Mouse (Mus musculus): ENCODE results near the gene Pdia6. TPM values are rescaled to one million over a fixed set of nuclear protein-coding genes. Genes with fewer than 3 reads are reported as not detected.

Gene Pdia6
- total RNA-seq, 2 experiments from 2014 or later = 51.2 to 55.1 TPM

DNA sequence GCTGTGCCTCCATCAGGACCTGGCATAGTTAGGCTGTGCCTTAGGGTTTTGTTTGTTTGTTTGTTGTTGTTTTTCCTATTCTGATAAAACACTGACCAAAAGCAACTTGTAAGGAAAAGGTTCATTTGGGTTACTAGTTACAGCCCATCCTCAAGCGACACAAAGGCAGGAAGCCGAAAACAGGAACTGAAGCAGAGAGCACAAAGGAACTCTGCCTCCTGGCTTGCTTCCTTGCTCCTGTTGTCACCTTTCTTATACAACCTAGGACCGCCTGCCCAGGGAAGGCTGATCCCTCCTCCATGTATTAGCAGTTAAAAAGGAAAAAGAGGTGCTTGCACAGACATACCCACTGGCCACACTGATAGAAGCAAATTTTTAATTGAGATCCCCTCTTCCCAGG lies 2.5 kb upstream of the Pdia6 start:
- no peak for DNase-seq

DNA sequence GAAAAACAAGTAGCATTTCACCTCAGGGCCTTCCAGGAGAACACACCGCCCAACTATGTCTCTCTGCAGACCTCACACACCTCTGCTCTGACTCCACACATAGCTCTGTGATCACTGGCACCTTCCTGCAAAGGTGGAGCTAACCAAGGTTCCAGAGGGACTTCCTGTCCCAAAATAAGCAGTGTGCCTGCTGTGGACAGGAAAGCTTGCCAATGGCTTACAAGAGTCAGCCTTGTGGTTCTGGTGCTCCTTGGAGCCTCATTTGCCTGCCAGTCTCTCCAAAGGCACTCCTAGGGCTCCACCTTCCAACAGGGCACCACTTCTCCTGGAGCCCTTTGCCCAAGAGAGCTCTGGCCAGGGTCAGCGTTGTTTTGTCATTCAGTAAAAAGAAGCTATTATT lies 1.5 kb upstream of the Pdia6 start:
- DNase-seq = no peak

DNA sequence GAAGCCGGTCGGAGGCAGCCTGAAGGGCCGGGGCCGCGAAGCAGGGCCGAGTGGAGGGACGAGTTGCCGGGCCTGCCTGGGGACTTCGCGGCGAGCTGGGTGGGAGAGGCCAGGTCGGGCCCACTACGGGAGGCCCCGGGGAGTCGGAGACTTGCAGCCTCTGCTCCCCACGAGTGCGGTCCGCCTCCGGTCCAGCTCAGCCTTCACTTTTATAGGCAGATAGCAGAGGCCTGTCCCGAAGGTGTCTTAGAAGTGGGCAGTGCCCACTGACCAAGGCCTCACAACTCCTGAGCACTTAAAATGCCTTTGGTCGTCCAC lies 287 bp downstream of the Pdia6 start:
- DNase-seq = no peak

DNA sequence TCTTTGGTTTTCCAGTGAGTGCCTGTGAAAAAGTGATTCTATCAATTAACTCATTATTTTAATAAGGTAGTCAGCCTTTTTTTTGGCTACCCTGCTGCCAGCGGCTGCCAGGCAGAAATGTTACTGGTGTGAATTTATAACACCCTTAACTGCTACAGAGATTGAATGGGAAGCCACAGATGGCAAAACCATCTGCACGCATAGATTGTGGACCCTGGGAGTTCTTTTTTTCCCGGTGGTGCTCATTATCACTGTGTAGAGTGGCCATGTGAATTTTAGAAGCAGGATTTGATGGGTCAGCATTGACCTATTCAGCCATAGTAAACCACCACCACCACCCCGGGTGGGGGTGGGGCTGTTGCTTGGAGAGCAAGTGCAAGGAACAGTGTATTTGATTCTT lies 971 bp downstream of the Pdia6 start:
- no peak for DNase-seq

DNA sequence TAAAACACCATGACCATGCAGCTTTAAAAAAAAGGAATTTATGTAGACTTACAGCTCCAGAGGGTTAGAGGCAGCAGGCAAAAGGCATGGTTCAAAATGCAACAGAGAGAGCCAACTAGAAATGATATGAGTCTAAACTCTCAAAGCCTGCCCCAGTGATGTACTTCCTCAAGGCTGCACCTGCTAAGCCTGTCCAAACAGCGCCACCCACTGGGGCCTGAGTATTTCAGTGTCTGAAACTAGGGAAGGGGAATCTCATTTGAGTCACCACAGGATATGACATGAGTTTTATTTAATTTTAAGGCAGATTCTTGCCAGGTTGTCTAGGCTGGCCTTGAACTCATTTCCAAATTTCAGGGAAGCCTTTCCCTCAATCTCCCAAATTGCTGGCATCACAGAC lies 4.9 kb downstream of the Pdia6 start:
- no peak for DNase-seq

DNA sequence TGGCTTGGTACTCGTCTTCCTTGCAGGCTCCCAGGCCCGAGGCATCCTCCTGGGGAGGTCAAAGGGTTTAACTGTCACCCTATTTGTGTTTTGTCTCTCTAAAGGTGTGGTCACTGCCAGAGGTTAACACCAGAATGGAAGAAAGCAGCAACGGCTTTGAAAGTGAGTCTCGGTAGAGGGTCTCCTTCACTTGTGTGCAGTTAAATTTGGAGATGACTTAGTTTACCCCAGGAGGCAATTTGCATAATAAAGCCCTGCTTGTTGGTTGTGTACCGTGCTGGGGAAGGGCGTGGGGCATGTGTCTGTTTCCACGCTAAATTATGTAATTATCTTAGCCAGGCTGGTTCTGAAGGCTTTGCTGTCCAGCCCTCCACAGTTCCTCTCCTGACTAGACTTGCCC lies 7.5 kb downstream of the Pdia6 start:
- DNase-seq = no peak

DNA sequence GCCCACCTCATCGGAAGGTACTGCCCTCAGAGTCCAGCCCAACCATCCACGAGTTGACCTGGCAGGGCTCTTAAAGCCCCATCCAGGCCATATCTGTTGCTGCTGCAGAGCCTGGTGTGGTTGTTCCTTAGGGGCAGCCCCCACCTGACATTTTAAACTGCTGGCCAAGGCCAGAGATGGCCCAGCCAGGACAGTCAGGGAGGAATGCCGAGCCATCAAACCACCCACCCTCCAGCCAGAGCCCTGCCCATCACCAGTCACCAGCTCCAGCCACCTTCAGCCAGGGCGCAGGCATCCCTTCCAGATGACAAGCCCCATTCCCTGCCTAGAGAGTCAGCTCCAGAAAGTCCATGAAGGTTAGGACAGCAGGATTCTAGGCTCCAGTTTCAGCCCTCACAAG lies 22.2 kb downstream of the Pdia6 start:
- no peak for DNase-seq

DNA sequence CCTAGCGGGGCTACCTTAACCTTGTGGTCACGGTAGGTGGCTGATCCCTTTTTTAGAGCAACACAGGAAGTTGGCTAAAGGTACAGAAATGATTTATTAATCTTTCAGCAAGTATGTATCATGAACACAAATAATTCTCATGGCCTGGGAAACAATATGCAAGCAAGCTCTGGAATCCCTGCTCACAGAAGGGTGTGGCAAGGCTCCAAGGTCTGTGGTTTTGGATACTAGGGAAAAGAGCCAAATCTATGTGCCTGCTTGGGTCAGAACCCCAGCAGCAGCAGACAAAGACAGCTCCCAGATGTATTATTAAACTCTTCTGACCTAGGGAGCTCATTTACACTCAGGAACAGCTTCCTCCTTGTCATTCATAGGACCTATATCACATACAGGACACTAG lies 22.7 kb downstream of the Pdia6 start:
- DNase-seq = no peak

DNA sequence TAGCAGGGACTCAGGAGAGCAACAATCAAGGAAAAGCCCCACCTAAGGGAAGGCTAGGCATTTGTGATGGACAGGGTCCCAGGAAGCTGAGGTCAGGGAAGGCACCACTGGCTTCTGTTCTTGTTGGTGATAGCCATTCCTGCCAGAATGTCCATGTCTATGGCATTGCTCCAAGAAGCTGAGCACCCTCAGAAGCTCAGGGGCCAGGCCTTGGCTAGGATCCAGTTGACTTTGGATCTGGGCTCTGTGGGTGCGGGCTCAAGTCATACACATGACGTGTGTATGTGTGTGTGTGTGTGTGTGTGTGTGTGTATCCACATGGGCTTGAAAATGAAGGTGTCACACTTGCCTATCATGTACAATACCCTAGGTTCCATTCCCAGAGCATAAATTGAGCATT lies 23.6 kb downstream of the Pdia6 start:
- DNase-seq = no peak

DNA sequence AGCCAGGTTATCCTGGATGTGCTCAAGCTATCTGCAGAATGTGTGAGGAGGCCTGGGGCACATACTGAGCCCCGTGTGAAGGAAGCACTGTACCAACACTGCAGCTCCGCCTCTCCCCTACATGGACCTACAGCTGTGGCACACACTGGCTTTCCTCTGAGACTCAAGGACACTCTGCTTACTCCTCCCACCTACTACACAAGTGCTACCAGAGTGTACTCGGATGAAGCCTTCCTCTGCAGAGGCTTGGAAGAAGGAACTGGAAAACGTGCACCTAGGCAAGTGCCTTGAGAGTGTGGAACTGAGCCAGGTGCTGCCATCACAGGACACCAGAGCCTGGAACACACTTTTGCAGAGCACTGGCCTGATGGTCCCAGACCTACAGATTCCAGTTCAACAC lies 24.2 kb downstream of the Pdia6 start:
- DNase-seq = no peak

DNA sequence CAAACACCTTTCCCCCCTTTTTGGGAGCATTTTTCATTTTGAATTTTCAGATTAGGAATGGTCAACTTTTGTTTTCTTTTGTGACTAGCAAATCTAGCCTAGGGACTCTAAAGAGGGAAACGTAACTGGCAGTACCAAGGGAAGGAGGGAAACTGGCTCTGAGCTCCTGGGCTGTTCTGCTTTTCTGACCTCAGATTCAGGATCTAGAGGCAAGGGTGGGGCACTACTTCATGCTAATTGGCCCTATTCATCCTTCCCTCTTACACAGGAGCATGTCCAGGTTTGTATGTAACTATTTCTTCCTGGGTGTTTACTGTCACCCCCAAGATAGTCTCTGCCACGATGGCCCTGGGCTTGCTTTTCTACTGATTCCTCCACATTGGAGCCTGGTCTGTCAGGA lies 30.6 kb downstream of the Pdia6 start:
- no peak for DNase-seq

DNA sequence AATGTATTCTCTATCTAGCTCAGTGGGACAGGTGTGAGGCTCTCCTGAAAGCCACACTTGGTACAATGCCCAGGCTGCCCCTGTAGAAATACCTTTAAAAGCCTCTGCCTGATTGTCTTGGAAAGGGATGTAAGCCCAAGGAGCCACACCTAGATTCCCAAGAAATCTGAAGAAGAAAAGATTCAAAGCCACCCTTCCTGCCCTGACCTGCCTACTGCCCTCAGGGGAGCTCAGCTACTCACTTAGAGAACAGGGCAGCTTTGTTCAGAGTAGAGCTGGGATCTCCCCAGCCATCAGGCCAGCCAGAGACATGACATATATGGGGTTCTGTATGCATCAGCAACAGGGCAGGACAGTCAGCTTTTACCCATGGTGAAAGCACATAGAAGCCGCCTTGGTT lies 33.6 kb downstream of the Pdia6 start:
- no peak for DNase-seq

DNA sequence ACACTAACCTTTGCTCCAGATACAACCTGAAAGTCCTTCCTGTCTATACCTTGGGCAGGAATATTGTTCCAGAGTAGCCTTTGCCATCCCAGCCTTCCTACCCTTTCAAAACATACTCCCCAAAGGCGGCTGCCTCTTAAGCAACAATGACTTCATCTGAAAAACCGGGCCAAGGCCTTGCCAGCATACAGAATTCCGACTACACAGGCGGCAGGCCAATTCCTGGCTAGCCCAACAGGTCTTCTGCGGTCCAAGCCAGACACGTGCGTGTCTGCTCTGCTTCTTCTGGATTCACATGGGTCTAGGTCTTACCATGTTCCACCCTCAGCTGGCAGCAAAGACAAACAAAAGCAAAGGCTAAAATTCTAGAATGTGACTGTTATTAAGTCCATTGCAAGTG lies 39.1 kb downstream of the Pdia6 start:
- DNase-seq = no peak

DNA sequence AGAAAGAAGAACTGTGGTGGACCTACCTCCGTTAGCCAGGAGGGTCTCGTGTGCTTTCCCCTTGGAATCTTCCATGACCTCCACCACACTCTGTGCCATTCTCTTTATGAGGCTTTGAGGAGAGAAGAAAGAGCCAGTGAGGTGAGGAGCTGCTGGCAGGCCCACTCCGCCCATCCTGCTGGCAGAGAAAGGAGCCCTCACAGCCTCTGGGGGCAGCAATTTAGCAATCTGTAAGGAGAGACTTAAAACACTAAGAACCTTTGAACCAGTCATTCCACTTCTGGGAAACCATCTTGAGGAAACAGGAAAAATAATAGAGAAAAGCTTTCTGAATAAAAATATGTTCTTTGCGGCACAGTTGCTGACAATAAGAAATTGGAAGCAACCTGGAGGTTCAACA lies 41.9 kb downstream of the Pdia6 start:
- no peak for DNase-seq

DNA sequence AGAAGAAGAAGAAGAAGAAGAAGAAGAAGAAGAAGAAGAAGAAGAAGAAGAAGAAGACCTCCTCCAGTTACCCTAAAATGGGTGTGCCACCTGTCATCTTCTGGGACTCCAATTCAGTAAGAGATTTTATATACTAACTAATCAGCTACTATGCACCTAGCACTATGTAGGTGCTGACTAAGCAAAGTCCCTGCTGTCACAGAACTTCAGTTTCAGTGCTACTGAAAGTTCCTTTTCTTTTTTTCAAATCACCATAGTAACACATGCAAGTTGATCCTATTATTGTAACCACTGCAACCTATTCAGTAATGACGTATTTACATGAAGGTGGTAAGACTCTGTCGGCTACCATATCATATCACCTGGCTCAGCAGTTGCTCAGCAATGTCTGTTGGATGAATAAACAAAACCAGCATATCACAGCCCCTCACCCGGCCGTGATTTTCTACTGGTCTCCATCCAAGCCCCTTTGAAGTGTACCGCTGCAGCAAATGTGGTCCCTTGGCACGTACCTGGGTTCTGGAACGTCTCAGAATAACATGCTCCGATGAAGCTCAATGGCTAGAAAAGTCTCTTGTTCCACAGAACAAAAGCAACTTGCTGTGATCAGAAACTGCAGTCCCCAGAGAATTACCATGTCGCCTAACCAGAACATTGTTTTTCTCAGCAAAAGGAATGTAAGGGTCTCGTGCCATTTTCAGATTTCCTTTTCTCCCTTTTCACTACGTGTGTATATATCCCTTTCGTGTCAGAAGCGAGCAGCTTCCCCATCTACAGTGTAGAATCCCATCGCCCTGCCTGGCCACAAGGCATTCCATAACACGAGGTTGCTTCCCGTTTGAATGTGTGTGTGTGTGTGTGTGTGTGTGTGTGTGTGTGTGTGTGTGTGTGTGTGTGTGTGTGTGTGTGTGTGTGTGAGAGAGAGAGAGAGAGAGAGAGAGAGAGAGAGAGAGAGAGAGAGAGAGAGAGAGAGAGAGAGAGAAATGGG lies 44.8 kb downstream of the Pdia6 start:
- no peak for DNase-seq

DNA sequence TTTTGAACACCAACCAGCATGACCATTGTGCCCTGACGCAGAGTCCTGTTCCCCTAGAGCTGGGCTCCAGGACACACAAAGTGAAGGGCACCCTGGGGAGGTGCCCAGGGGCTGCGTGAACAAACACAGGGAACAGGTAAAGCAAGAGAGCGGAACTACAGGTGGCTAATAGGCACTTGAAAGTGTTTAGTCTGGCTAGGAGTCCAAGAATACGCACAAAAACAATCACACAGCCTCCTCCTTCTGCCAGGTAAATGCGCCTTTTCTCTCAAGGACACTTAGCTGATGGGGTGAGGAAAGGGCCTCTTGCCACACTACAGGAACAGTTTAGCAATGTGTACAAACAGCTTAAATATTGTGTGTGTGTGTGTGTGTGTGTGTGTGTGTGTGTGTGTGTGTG lies 49.8 kb downstream of the Pdia6 start:
- no peak for DNase-seq

DNA sequence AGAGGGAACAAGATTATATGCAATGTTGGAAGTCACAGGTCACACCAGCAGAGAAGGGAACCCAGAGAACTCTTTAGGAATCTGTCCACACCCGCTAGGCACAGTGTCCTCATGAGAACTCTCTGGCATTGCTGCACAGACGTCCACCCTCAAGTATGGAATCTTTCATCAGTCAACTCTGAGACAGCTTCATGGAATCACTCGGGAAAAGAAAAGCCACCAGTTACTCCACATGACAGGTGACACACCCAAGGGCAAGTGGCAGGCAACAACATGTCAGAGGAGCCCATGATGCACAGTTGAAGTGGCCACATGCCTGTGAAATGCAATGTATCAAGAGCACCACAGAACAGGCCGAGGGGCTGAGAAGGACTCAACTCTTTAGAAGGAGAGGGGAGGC lies 51.6 kb downstream of the Pdia6 start:
- no peak for DNase-seq

DNA sequence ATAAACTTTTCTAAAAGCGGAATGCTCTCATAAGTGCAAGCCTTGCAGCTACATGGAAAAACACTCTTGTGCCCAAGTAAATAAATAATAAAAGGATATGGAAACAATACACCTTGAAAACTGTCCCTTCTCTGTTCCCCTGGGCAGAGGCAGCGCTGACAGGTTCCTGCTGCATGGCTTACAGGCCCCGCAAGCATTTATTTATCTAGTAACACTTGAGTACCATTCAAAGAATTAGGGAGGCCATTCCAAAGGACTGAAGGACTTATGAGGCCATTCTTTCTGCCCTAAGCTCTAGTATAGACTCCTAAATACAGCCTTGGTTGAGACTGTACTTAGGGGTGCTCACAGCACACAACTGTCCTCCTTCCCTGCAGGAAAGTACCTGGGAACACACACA lies 52.1 kb downstream of the Pdia6 start:
- no peak for DNase-seq

DNA sequence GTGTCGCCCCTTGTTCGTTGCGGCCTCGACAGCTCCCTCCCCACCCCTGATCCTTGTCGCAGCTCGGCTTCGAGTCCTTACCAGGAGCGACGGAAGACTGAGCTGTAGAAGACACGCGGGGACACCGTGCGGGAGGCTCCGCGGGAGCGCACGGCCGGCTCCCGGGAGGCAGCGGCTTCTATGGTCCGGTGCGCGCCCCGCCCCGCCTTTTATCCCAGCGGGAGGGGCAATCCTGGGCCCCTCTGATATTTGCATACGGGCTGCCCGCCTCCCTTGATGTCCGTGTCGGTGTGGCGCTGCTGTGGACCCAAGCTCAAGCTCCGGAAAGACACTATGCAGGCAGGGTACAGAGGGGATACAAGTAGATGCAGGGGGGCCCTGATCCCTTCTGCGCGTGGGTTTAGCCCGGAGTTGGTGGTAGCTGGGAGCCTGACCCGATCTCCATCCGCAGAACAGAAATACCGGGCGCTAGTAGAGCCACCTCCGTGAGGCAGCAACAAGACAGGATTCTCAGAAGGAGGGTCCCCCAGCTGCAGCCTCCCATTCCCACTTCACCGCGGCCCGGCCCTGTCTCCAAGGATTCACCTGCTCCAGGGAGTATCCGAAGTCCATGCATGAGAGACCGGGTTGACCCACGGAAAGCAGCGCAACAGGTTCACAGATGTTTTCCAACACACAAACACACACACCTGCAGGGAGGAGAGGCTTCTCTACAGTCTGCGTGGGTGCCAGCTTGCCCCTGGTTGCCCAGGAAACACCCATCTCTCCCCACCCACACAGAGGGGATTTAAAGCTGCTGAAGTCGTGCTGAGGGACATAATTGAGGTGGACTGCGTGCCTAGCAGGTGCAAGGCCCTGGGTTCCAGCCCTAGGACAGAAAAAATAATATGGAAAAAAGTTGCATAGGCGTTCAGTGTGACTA lies 58.5 kb downstream of the Pdia6 start:
- DNase-seq = no peak

DNA sequence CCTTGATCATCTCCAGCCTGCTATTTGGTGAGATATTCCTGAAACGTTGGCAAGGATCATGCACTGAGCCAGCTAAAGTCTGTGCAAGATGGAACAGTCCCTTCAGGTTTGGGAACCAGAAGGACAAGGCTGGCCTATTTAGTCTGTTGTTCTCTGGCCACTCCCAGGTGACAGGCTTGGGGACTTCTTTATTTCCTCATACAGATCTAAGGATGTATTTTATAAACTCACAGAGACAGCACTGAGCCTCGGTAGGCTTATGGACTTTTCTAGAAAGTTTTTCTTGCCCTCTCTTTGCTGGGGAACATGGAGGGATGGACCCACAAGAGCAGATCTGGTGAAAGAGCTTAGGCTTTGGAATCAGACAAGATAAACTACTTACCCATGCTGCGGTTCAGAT lies 62.9 kb downstream of the Pdia6 start, which contains the start of gene Atp6v1c2:
TSS of gene Atp6v1c2 (minus strand) at position 101 of the 400 bp plus-strand sequence.
- no peak for DNase-seq

DNA sequence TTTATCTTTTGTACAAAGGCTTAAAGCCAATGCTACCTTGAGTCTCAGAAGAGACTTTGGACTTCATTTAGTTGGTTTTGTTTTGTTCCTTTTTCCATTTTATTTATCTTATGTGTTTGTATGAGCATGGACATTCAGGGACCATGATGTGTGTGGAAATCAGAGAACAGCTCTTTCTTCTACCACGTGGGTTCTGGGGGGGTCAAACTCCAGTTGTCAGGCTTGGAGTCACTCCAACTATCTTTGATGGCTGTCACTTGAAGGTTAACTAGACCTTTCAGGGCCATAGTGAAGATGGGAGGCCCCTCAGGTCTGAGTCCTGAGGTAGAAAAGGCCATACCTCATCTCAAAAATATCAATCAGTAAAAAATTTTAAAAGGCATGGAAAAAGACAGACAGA lies 67.1 kb downstream of the Pdia6 start:
- no peak for DNase-seq

Measured in gastrocnemius, postnatal 25 days (tissue).